In the genomic region with DNA sequence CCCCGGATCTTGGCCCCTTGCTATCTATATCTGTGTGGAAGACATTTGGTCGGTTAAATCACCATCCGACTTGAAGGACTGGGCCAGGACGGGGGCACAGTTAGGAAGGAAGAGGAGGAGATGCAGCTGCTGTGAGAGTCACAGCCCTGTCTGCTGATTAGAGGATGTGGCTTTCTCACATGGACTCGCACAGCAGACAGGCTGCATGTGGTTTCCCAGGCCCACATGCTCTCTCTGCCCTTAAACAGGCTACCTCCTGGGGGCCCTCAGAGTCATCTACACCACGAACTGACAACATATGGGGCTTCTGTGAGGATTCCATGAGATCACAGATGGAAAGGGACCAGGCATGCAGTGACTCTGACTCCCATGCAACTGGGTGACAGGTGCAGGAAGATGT, we compare ENCODE assay signal across 8 mouse cellular contexts.
DNase-seq lines count a peak whose midpoint lies in the region; ATAC-seq lines count a peak whose summit lies in the region.

No protein-coding gene starts in this region.

- no peaks in the 10 kb centered on the region for H3K4me1 ChIP-seq in kidney, embryonic 14.5 days (ENCODE audit: control insufficient read depth, insufficient read depth, low read length)
- H3K4me1 ChIP-seq in liver, embryonic 11.5 days (replicated peaks; ENCODE audit: control insufficient read depth, insufficient read depth, low read length), result 0 out of 2 replicates have a peak, but pooled peaks cover 2% of the 10 kb centered on the region
- H3K4me1 ChIP-seq in forebrain, embryonic 11.5 days (replicated peaks; ENCODE audit: control insufficient read depth, insufficient read depth, low read length), result no peaks in the 10 kb centered on the region

- no peak overlapping the region for H3K4me2 ChIP-seq in kidney, embryonic 14.5 days (replicated peaks; ENCODE audit: low read depth, low read length)
- H3K4me2 ChIP-seq in liver, embryonic 11.5 days, result no peak overlapping the region
- H3K4me2 ChIP-seq in forebrain, embryonic 11.5 days (ENCODE audit: low read depth, low read length, severe bottlenecking), result no peak overlapping the region

- no peaks in the 10 kb centered on the region for H3K27me3 ChIP-seq in kidney, embryonic 14.5 days (ENCODE audit: control insufficient read depth, insufficient read depth, low read length)
- H3K27me3 ChIP-seq in liver, embryonic 11.5 days (replicated peaks; ENCODE audit: control insufficient read depth, insufficient read depth, low read length), result no peaks in the 10 kb centered on the region
- no peaks in the 10 kb centered on the region for H3K27me3 ChIP-seq in forebrain, embryonic 11.5 days (ENCODE audit: control insufficient read depth, insufficient read depth, low read length)

- no peak for DNase-seq in kidney, adult 8-10 months
- peak; percentile 24 for DNase-seq in Muller cell, postnatal 12 days (ENCODE audit: inconsistent ontology term)
- no peak for DNase-seq in liver, embryonic 11.5 days (ENCODE audit: low spot score)
- DNase-seq in spleen, adult 12 weeks (ENCODE audit: low spot score), result peak; percentile 44
- no peak for DNase-seq in testis, postnatal 10 days (ENCODE audit: low spot score)
- DNase-seq in forebrain, embryonic 11.5 days (ENCODE audit: low spot score), result no peak
- no peak for DNase-seq in layer of hippocampus, postnatal 14 days (ENCODE audit: low spot score in 2 of 2)

- H3K36me3 ChIP-seq in kidney, embryonic 14.5 days (ENCODE audit: control insufficient read depth, insufficient read depth, low read length), result no peaks in the 10 kb centered on the region
- no peaks in the 10 kb centered on the region for H3K36me3 ChIP-seq in liver, embryonic 11.5 days (ENCODE audit: control insufficient read depth, insufficient read depth, low read length)
- no peaks in the 10 kb centered on the region for H3K36me3 ChIP-seq in forebrain, embryonic 11.5 days (ENCODE audit: control insufficient read depth, insufficient read depth, low read length)

- H3K4me3 ChIP-seq in kidney, embryonic 14.5 days (ENCODE audit: low read length), result no peak overlapping the region
- H3K4me3 ChIP-seq in liver, embryonic 11.5 days (ENCODE audit: low read depth, low read length), result no peak overlapping the region
- no peak overlapping the region for H3K4me3 ChIP-seq in forebrain, embryonic 11.5 days (ENCODE audit: low read depth, low read length)

- no peak overlapping the region for H3K9ac ChIP-seq in kidney, embryonic 14.5 days (ENCODE audit: low read depth, low read length)
- H3K9ac ChIP-seq in liver, embryonic 11.5 days (ENCODE audit: low read depth, low read length), result no peak overlapping the region
- H3K9ac ChIP-seq in forebrain, embryonic 11.5 days (ENCODE audit: low read length), result no peak overlapping the region

- WGBS in kidney, embryonic 14.5 days, result 42% methylated on average over 6 of the region's 6 CpGs
- WGBS in liver, embryonic 11.5 days, result 24% methylated on average over 6 of the region's 6 CpGs
- whole genome bisulfite sequencing in forebrain, embryonic 11.5 days, result 76% methylated on average over 6 of the region's 6 CpGs

- H3K9me3 ChIP-seq in kidney, embryonic 14.5 days (ENCODE audit: control insufficient read depth, low read length), result no peaks in the 10 kb centered on the region
- H3K9me3 ChIP-seq in liver, embryonic 11.5 days (ENCODE audit: control insufficient read depth, low read length), result no peaks in the 10 kb centered on the region
- H3K9me3 ChIP-seq in forebrain, embryonic 11.5 days (ENCODE audit: control insufficient read depth, low read length), result no peaks in the 10 kb centered on the region

- peak; percentile 29; the same call in 1 of the 2 replicates for ATAC-seq in kidney, embryonic 14.5 days (ENCODE audit: low FRiP score, low TSS enrichment)
- peak; percentile 67 for ATAC-seq in liver, embryonic 11.5 days (replicated peaks; ENCODE audit: low FRiP score)
- no peak for ATAC-seq in forebrain, embryonic 11.5 days (replicated peaks; ENCODE audit: low FRiP score)

- no peak overlapping the region for H3K27ac ChIP-seq in kidney, embryonic 14.5 days (ENCODE audit: low read depth, low read length)
- no peak overlapping the region for H3K27ac ChIP-seq in liver, embryonic 11.5 days (ENCODE audit: low read depth, low read length)
- no peak overlapping the region for H3K27ac ChIP-seq in forebrain, embryonic 11.5 days (ENCODE audit: low read depth, low read length)

Comparison
In these comparisons a context has a peak if more than half of its experiments do, and no peak if none do; other contexts are left out.
1. DNase-seq: peak in Muller cell, postnatal 12 days (single experiment) and spleen, adult 12 weeks (single experiment); none in kidney, adult 8-10 months (0 of 2), liver, embryonic 11.5 days (single experiment), testis, postnatal 10 days (single experiment), forebrain, embryonic 11.5 days (single experiment) and layer of hippocampus, postnatal 14 days (0 of 2).